Mouse (Mus musculus) CH12.LX (cell line): ENCODE measurements around the gene Arpc1b. TPM values are rescaled to one million over a fixed set of nuclear protein-coding genes. Genes with fewer than 3 reads are reported as not detected.

Experiments
- DNase-seq: peaks from one replicate; pipeline ENCODE4 v3.0.0-alpha.2; 2013; ENCODE audit errors: extremely low read depth
- H3K27ac ChIP-seq: 2 replicates; pipeline ENCODE4 v1.5.1; 2012; ENCODE audit warnings: low read depth, mild to moderate bottlenecking, control low read depth, moderate library complexity; ENCODE audit not compliant: insufficient read depth
- H3K27me3 ChIP-seq: replicated peaks from 2 replicates; pipeline ENCODE3; 2012; ENCODE audit warnings: inconsistent platforms
- H3K36me3 ChIP-seq, 2 experiments: replicated peaks in 1 of 2; 2 replicates each; pipeline versions ENCODE3 to v1.6.1; 2012; ENCODE audit warnings: inconsistent platforms in 1 of 2, low read length in 1 of 2, mild to moderate bottlenecking in 1 of 2, mixed read lengths in 1 of 2, moderate library complexity in 1 of 2; ENCODE audit not compliant: control insufficient read depth in 1 of 2, insufficient read depth in 1 of 2
- H3K4me1 ChIP-seq, 2 experiments: 2 replicates each; pipeline ENCODE4 v1.6.1; 2012; ENCODE audit warnings: inconsistent platforms in 1 of 2, moderate library complexity in 1 of 2; ENCODE audit not compliant: insufficient read depth in 2 of 2, control insufficient read depth in 1 of 2
- H3K4me2 ChIP-seq: 2 replicates; pipeline ENCODE4 v1.6.1; 2012; ENCODE audit warnings: low read depth, mild to moderate bottlenecking, control low read depth; ENCODE audit not compliant: poor library complexity, insufficient read depth, severe bottlenecking
- H3K4me3 ChIP-seq, 3 experiments: fragments of 150-350 bp in 1 of 3; sonication (generic) in 1 of 3; replicated peaks in 1 of 3; 2 replicates each; pipeline versions ENCODE3 to v1.5.1; 2011 to 2012; ENCODE audit warnings: low read depth in 2 of 3, low read length in 2 of 3, mild to moderate bottlenecking in 2 of 3, moderate library complexity in 2 of 3, control low read depth in 1 of 3, improper control_type of control experiment in 1 of 3, inconsistent platforms in 1 of 3, mixed read lengths in 1 of 3; ENCODE audit not compliant: poor library complexity in 1 of 3
- H3K79me2 ChIP-seq: replicated peaks from 2 replicates; pipeline ENCODE4 v1.6.1; 2012; ENCODE audit warnings: mild to moderate bottlenecking, moderate library complexity; ENCODE audit not compliant: control insufficient read depth, poor library complexity, insufficient read depth, severe bottlenecking; ENCODE audit errors: extremely low read depth
- H3K9ac ChIP-seq: 2 replicates; pipeline ENCODE4 v1.6.1; 2012; ENCODE audit warnings: low read depth, mild to moderate bottlenecking, control low read depth, moderate library complexity; ENCODE audit not compliant: insufficient read depth
- H3K9me3 ChIP-seq: replicated peaks from 2 replicates; pipeline ENCODE3; 2012; ENCODE audit warnings: low read length, inconsistent platforms, mixed read lengths
- BHLHE40 ChIP-seq: IDR thresholded peaks from 2 replicates; pipeline ENCODE4 v1.6.1; 2011; ENCODE audit warnings: mild to moderate bottlenecking, low read depth, low read length, improper control_type of control experiment
- CHD1 ChIP-seq: IDR thresholded peaks from 2 replicates; pipeline ENCODE4 v1.6.1; 2012; ENCODE audit warnings: low read depth, low read length, improper control_type of control experiment, inconsistent platforms
- CHD2 ChIP-seq: IDR thresholded peaks from 2 replicates; pipeline ENCODE4 v1.6.1; 2011; ENCODE audit warnings: low read length, improper control_type of control experiment
- CTCF ChIP-seq, 2 experiments: IDR thresholded peaks in 1 of 2; conservative IDR thresholded peaks in 1 of 2; 2 replicates each; pipeline ENCODE4 v1.5.1; 2011 to 2012; ENCODE audit warnings: low read depth in 2 of 2, low read length in 2 of 2, improper control_type of control experiment in 1 of 2, inconsistent platforms in 1 of 2, mild to moderate bottlenecking in 1 of 2, moderate library complexity in 1 of 2
- E2F4 ChIP-seq: IDR thresholded peaks from 2 replicates; pipeline ENCODE4 v1.6.1; 2011; ENCODE audit warnings: low read depth, low read length, improper control_type of control experiment; ENCODE audit not compliant: insufficient replicate concordance
- ELF1 ChIP-seq: IDR thresholded peaks from 2 replicates; pipeline ENCODE4 v1.6.1; 2014; ENCODE audit warnings: low read depth, mild to moderate bottlenecking, inconsistent platforms, low read length, improper control_type of control experiment
- EP300 ChIP-seq: IDR thresholded peaks from 2 replicates; pipeline ENCODE4 v1.6.1; 2011; ENCODE audit warnings: low read length, improper control_type of control experiment
- ETS1 ChIP-seq: conservative IDR thresholded peaks from 2 replicates; pipeline ENCODE4 v1.6.1; 2012; ENCODE audit warnings: low read depth, mild to moderate bottlenecking, inconsistent platforms, low read length, improper control_type of control experiment, moderate library complexity
- GABPA ChIP-seq: IDR thresholded peaks from 2 replicates; pipeline ENCODE4 v1.6.1; 2012; ENCODE audit warnings: low read depth, low read length, improper control_type of control experiment, inconsistent platforms; ENCODE audit not compliant: insufficient replicate concordance
- HCFC1 ChIP-seq: IDR thresholded peaks from 2 replicates; pipeline ENCODE4 v1.6.1; 2012; ENCODE audit warnings: low read depth, mild to moderate bottlenecking, inconsistent platforms, low read length, improper control_type of control experiment
- IRF4 ChIP-seq: IDR thresholded peaks from 2 replicates; pipeline ENCODE4 v1.6.1; 2014; ENCODE audit warnings: low read depth, mild to moderate bottlenecking, inconsistent platforms, low read length, improper control_type of control experiment
- JUN ChIP-seq: IDR thresholded peaks from 2 replicates; pipeline ENCODE4 v1.6.1; 2011; ENCODE audit warnings: low read depth, mild to moderate bottlenecking, low read length, improper control_type of control experiment, moderate library complexity; ENCODE audit not compliant: insufficient read depth
- JUND ChIP-seq: conservative IDR thresholded peaks from 2 replicates; pipeline ENCODE4 v1.6.1; 2011; ENCODE audit warnings: low read depth, low read length, improper control_type of control experiment
- MAFK ChIP-seq: IDR thresholded peaks from 2 replicates; pipeline ENCODE4 v1.6.1; 2011; ENCODE audit warnings: low read length, improper control_type of control experiment; ENCODE audit not compliant: insufficient replicate concordance
- MAX ChIP-seq: IDR thresholded peaks from 2 replicates; pipeline ENCODE4 v1.6.1; 2011; ENCODE audit warnings: low read length, improper control_type of control experiment
- MAZ ChIP-seq: IDR thresholded peaks from 2 replicates; pipeline ENCODE4 v1.6.1; 2012; ENCODE audit warnings: low read depth, mild to moderate bottlenecking, inconsistent platforms, low read length, improper control_type of control experiment, moderate library complexity
- MEF2A ChIP-seq: IDR thresholded peaks from 2 replicates; pipeline ENCODE4 v1.6.1; 2014; ENCODE audit warnings: low read depth, mild to moderate bottlenecking, inconsistent platforms, low read length, improper control_type of control experiment, borderline replicate concordance
- MXI1 ChIP-seq: IDR thresholded peaks from 2 replicates; pipeline ENCODE4 v1.6.1; 2011; ENCODE audit warnings: mild to moderate bottlenecking, low read depth, low read length, improper control_type of control experiment
- MYC ChIP-seq: IDR thresholded peaks from 2 replicates; pipeline ENCODE4 v1.6.1; 2011; ENCODE audit warnings: low read depth, mild to moderate bottlenecking, improper control_type of control experiment, low read length
- NELFE ChIP-seq: IDR thresholded peaks from 2 replicates; pipeline ENCODE4 v1.6.1; 2011; ENCODE audit warnings: low read depth, low read length, improper control_type of control experiment
- NRF1 ChIP-seq: IDR thresholded peaks from 2 replicates; pipeline ENCODE4 v1.6.1; 2014; ENCODE audit warnings: low read depth, mild to moderate bottlenecking, inconsistent platforms, low read length, improper control_type of control experiment, moderate library complexity
- PAX5 ChIP-seq: IDR thresholded peaks from 2 replicates; pipeline ENCODE4 v1.6.1; 2012; ENCODE audit warnings: low read length, inconsistent platforms, mixed read lengths
- POLR2A ChIP-seq: IDR thresholded peaks from 2 replicates; pipeline ENCODE4 v1.6.1; 2011; ENCODE audit warnings: low read depth, mild to moderate bottlenecking, improper control_type of control experiment, low read length
- POLR2AphosphoS2 ChIP-seq: IDR thresholded peaks from 2 replicates; pipeline ENCODE4 v1.6.1; 2011; ENCODE audit warnings: low read depth, low read length, improper control_type of control experiment
- RAD21 ChIP-seq: IDR thresholded peaks from 2 replicates; pipeline ENCODE4 v1.6.1; 2011; ENCODE audit warnings: low read depth, mild to moderate bottlenecking, low read length, improper control_type of control experiment, moderate library complexity
- SIN3A ChIP-seq: IDR thresholded peaks from 2 replicates; pipeline ENCODE4 v1.6.1; 2012; ENCODE audit warnings: low read length, improper control_type of control experiment, inconsistent platforms
- SMC3 ChIP-seq: IDR thresholded peaks from 2 replicates; pipeline ENCODE4 v1.6.1; 2011; ENCODE audit warnings: low read depth, low read length, improper control_type of control experiment
- TBP ChIP-seq: conservative IDR thresholded peaks from 2 replicates; pipeline ENCODE4 v1.6.1; 2011; ENCODE audit warnings: low read depth, low read length, improper control_type of control experiment
- TCF12 ChIP-seq: IDR thresholded peaks from 2 replicates; pipeline ENCODE4 v1.6.1; 2014; ENCODE audit warnings: low read depth, mild to moderate bottlenecking, inconsistent platforms, low read length, improper control_type of control experiment
- UBTF ChIP-seq: IDR thresholded peaks from 2 replicates; pipeline ENCODE4 v1.6.1; 2012; ENCODE audit warnings: low read depth, mild to moderate bottlenecking, inconsistent platforms, low read length, improper control_type of control experiment, moderate library complexity
- USF2 ChIP-seq: conservative IDR thresholded peaks from 2 replicates; pipeline ENCODE4 v1.6.1; 2011; ENCODE audit warnings: low read depth, low read length, improper control_type of control experiment
- ZC3H11A ChIP-seq: IDR thresholded peaks from 2 replicates; pipeline ENCODE4 v1.6.1; 2012; ENCODE audit warnings: low read depth, mild to moderate bottlenecking, inconsistent platforms, low read length, improper control_type of control experiment
- ZKSCAN1 ChIP-seq: IDR thresholded peaks from 2 replicates; pipeline ENCODE4 v1.6.1; 2012; ENCODE audit warnings: low read depth, inconsistent platforms, low read length, improper control_type of control experiment, borderline replicate concordance
- ZMIZ1 ChIP-seq: IDR thresholded peaks from 2 replicates; pipeline ENCODE4 v1.6.1; 2012; ENCODE audit warnings: low read depth, mild to moderate bottlenecking, inconsistent platforms, low read length, improper control_type of control experiment
- ZNF384 ChIP-seq: IDR thresholded peaks from 2 replicates; pipeline ENCODE4 v1.6.1; 2012; ENCODE audit warnings: low read depth, low read length, improper control_type of control experiment, inconsistent platforms
- dilution Hi-C: fragments of 300-500 bp; cut with MboI; formaldehyde crosslinking; loops from 2 replicates; pipeline ENCODE4 v1.14.3; 2020; ENCODE audit warnings: low sequenced_read_pairs; ENCODE audit not compliant: extremely low pct_unique_long_range_greater_than_20kb, extremely low pct_ligation_motif_present
- in situ Hi-C: fragments of 300-500 bp; cut with MboI; formaldehyde crosslinking; loops from 3 replicates; pipeline ENCODE4 v1.14.3; 2019; ENCODE audit warnings: low sequenced_read_pairs, low pct_ligation_motif_present, low pct_unique_long_range_greater_than_20kb, mixed read lengths
- polyA plus RNA-seq: library from polyadenylated mRNA; unstranded; fragments of >175 nt; gene quantifications from 2 replicates; pipeline ENCODE4 v1.2.1, GENCODE M21; 2012; ENCODE audit warnings: low read depth; ENCODE audit not compliant: insufficient read length
- total RNA-seq, 2 experiments: library from RNA; depleted of rRNA; stranded (reverse); fragments of 300-350 nt in 1 of 2; fragments of >200 nt in 1 of 2; gene quantifications; 2 replicates each; pipeline ENCODE4 v1.2.3; 2012 to 2014

Arpc1b gene
- total and polyA plus RNA-seq, 3 experiments: 330 to 516 (median 441) TPM

DNA sequence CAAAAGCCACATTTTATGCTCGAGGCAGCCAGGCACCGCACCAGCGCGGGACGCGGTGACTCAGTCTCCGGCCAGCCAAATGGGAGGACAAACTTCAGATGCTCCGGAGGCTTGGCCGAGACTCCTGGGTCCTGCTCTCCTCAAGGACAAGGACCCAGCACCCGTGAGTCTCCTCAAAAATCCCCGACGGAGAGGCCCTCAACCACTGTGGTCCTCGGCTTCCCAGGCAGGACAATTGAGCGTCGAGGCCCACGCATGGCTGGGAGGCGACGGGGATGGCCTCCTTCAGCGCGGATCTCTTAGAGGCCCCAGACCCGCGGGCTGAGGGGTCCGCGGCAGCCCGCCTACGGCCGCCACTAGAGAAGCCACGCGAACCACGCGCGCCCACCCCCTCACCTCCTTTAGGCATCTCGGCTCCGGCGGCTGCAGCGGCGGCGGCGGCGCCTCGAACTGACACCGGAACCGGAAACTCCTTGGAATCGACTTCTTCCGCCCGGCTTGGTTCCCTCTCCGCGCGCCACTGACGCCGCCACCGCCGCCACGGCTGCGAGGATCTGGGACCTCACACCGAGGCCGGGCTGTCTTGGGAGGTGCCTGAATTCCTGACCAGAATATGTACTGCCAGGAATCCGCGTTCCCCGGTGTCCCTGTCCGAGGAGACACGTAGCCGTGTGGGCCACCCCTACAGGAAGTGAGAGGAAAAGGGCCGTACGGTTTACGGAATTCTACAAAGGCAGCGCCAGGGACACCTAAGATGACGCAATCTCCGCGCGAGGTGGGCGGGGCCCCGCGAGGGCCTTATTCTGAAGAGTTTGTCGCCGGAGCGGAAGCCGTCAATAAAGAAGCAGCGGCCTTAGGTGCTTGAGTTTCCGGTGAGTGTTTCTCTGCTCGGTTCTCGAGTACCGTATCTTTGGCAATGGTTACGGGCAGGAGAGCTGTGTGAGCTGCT lies 25.8 kb downstream of the Arpc1b start, which contains the start of the genes Pdap1 and Bud31 (continued):
- TF ChIP-seq SIN3A: peak; percentile 79
- peak in 1 of 2 experiments; percentile 43; a peak in 2 of 4 replicates for TF ChIP-seq CTCF (conservative IDR thresholded peaks at IDR 0.05 in 1 of 2, IDR thresholded peaks at IDR 0.05 in 1 of 2; ENCODE audit: low read depth in 2 of 2, low read length in 2 of 2)
- TF ChIP-seq PAX5: no peak
- no peak for TF ChIP-seq MAFK
- TF ChIP-seq HCFC1: peak; percentile 89
- TF ChIP-seq E2F4: peak; percentile 58; the same call in 1 of the 2 replicates
- TF ChIP-seq BHLHE40: no peak
- TF ChIP-seq POLR2AphosphoS2: peak; percentile 89
- no peak for TF ChIP-seq ZNF384
- TF ChIP-seq MAX: peak; percentile 100
- TF ChIP-seq EP300: no peak
- peak; percentile 96 for TF ChIP-seq TBP
- peak; percentile 97 for TF ChIP-seq TCF12
- TF ChIP-seq IRF4: 0 out of 2 replicates have a peak, but pooled peaks have one; percentile 29
- peak; percentile 93 for TF ChIP-seq JUND
- peak; percentile 83 for TF ChIP-seq MYC
- TF ChIP-seq ELF1: peak; percentile 75
- peak; percentile 43 for TF ChIP-seq NRF1
- peak; percentile 92; the same call in 1 of the 2 replicates for TF ChIP-seq ZMIZ1
- TF ChIP-seq ZC3H11A: no peak
- TF ChIP-seq CHD1: no peak
- peak; percentile 88 for TF ChIP-seq JUN
- TF ChIP-seq USF2: no peak

- DNase-seq: no peak
- Histone ChIP-seq H3K4me3 (peak overlapping the region; percentile 71 to 98 (median 86)), H3K9ac (peak overlapping the region; percentile 99), H3K9me3 (no peaks in the 10 kb centered on the region), H3K27ac (no peak overlapping the region; the same call in 1 of the 2 replicates), H3K79me2 (peaks cover 73% of the 10 kb centered on the region), H3K4me2 (peak overlapping the region; percentile 49; the same call in 1 of the 2 replicates), H3K4me1 (peaks cover 10 to 50% of the 10 kb centered on the region in 2 experiments; a peak in 2 of 4 replicates), H3K36me3 (peaks cover 45 to 67% of the 10 kb centered on the region in 2 experiments), H3K27me3 (no peaks in the 10 kb centered on the region)
- no peak for TF ChIP-seq POLR2A
- TF ChIP-seq RAD21: no peak
- no peak for TF ChIP-seq UBTF
- no peak for TF ChIP-seq ETS1
- TF ChIP-seq MAZ: no peak
- no peak for TF ChIP-seq SMC3
- no peak for TF ChIP-seq MXI1
- no peak for TF ChIP-seq ZNF384
- no peak for TF ChIP-seq CHD1
- no peak for TF ChIP-seq ZMIZ1
- TF ChIP-seq ZC3H11A: no peak
- no peak for TF ChIP-seq MAFK
- no peak for TF ChIP-seq MEF2A
- no peak for TF ChIP-seq NELFE
- TF ChIP-seq SIN3A: no peak
- no peak for TF ChIP-seq GABPA
- TF ChIP-seq ZKSCAN1: no peak
- no peak for TF ChIP-seq CHD2
- dilution Hi-C loops: no loop called here
- in situ Hi-C loops: no loop called here
These were observed 26.6 kb downstream of the Arpc1b start for GRCm38 (mm10) chr5:145140611-145141010.
